Mouse (Mus musculus) midbrain, embryonic 16.5 days (tissue): ENCODE measurements around the gene Gm17571. TPM values are rescaled to one million over a fixed set of nuclear protein-coding genes. Genes with fewer than 3 reads are reported as not detected.

Experiments used
- ATAC-seq: fragments of 200-750 bp; cut with Nextera tagmentation; 2 replicates; pipeline ENCODE4 v1.8.0; 2017; ENCODE audit warnings: moderate TSS enrichment
- H3K27ac ChIP-seq: fragments of 300-500 bp; sonication (generic); 2 replicates; pipeline ENCODE4 v1.5.1; 2014; ENCODE audit warnings: mild to moderate bottlenecking, low read length, mixed read lengths
- H3K27me3 ChIP-seq: fragments of 300-500 bp; sonication (generic); 2 replicates; pipeline ENCODE4 v1.6.1; 2014; ENCODE audit warnings: low read depth, low read length, mixed read lengths; ENCODE audit not compliant: control insufficient read depth, insufficient read depth
- H3K36me3 ChIP-seq: fragments of 300-500 bp; sonication (generic); 2 replicates; pipeline ENCODE4 v1.6.1; 2014; ENCODE audit warnings: mild to moderate bottlenecking, low read length, moderate library complexity, mixed read lengths; ENCODE audit not compliant: control insufficient read depth, insufficient read depth
- H3K4me1 ChIP-seq: fragments of 300-500 bp; sonication (generic); 2 replicates; pipeline ENCODE4 v1.6.1; 2014; ENCODE audit warnings: mild to moderate bottlenecking, low read length, mixed read lengths; ENCODE audit not compliant: control insufficient read depth, insufficient read depth
- H3K4me2 ChIP-seq: fragments of 300-500 bp; sonication (generic); 2 replicates; pipeline ENCODE4 v1.6.1; 2014; ENCODE audit warnings: mild to moderate bottlenecking, low read length, mixed read lengths
- H3K4me3 ChIP-seq: fragments of 300-500 bp; sonication (generic); 2 replicates; pipeline ENCODE4 v1.5.1; 2014; ENCODE audit warnings: low read depth, mild to moderate bottlenecking, low read length, moderate library complexity, mixed read lengths
- H3K9ac ChIP-seq: fragments of 300-500 bp; sonication (generic); 2 replicates; pipeline ENCODE4 v1.6.1; 2014; ENCODE audit warnings: low read depth, low read length, mixed read lengths
- H3K9me3 ChIP-seq: fragments of 300-500 bp; sonication (generic); replicated peaks from 2 replicates; pipeline ENCODE4 v1.6.1; 2014; ENCODE audit warnings: mild to moderate bottlenecking, low read length, mixed read lengths; ENCODE audit not compliant: control insufficient read depth, poor library complexity, severe bottlenecking
- polyA plus RNA-seq: library from polyadenylated mRNA; unstranded; fragments of >200 nt; fragmentation: Nextera tagmentation; extraction: Ambion mirVana; gene quantifications from 2 replicates; pipeline ENCODE4 v1.2.1, GENCODE M21; 2015

The Gm17571 gene
- polyA plus RNA-seq, 1 experiment from 2014 or later = not detected

- no peak overlapping the region for H3K9ac ChIP-seq
- H3K9me3 ChIP-seq = no peaks in the 10 kb centered on the region
- no peaks in the 10 kb centered on the region for H3K36me3 ChIP-seq
- no peaks in the 10 kb centered on the region for H3K27me3 ChIP-seq
- H3K4me1 ChIP-seq = no peaks in the 10 kb centered on the region
- H3K4me2 ChIP-seq = no peak overlapping the region
- no peak overlapping the region for H3K27ac ChIP-seq
- no peak overlapping the region for H3K4me3 ChIP-seq
- ATAC-seq = no peak
Measured at GRCm38 (mm10) chr9:13414230-13414766, 32.3 kb downstream of the Gm17571 start.

Other genes with a start within 250 kb of the Gm17571 start
- 11.0 and 13.6 TPM in 2 replicates for gene Jrkl, start 200.9 kb downstream of the Gm17571 start, polyA plus RNA-seq
- gene Ccdc82, start 199.8 kb downstream of the Gm17571 start, polyA plus RNA-seq = 15.0 and 15.1 TPM in 2 replicates
- 9.9 and 10.6 TPM in 2 replicates for gene Maml2, start 148.8 kb downstream of the Gm17571 start, polyA plus RNA-seq